Mouse (Mus musculus) hindbrain, postnatal 0 days (tissue): ENCODE results near the gene Trim80. TPM values are rescaled to one million over a fixed set of nuclear protein-coding genes. Genes with fewer than 3 reads are reported as not detected.

Source experiments
- ATAC-seq: fragments of 200-750 bp; cut with Nextera tagmentation; 2 replicates; pipeline ENCODE4 v1.8.0; 2017; ENCODE audit warnings: mild to moderate bottlenecking, moderate TSS enrichment, moderate library complexity
- DNase-seq: peaks from one replicate; pipeline ENCODE4 v3.0.0-alpha.2; 2015; ENCODE audit warnings: low spot score
- H3K27ac ChIP-seq: fragments of 300-500 bp; sonication (generic); 2 replicates; pipeline ENCODE4 v1.5.1; 2014; ENCODE audit warnings: mild to moderate bottlenecking
- H3K27me3 ChIP-seq: fragments of 300-500 bp; sonication (generic); 2 replicates; pipeline ENCODE4 v1.6.1; 2014; ENCODE audit warnings: low read length, mixed read lengths; ENCODE audit not compliant: insufficient read depth
- H3K36me3 ChIP-seq: fragments of 300-500 bp; sonication (generic); 2 replicates; pipeline ENCODE4 v1.6.1; 2014; ENCODE audit warnings: low read length, mixed read lengths; ENCODE audit not compliant: insufficient read depth
- H3K4me1 ChIP-seq: fragments of 300-500 bp; sonication (generic); 2 replicates; pipeline ENCODE4 v1.6.1; 2014; ENCODE audit warnings: antibody characterized with exemption, low read length, mixed read lengths; ENCODE audit not compliant: insufficient read depth
- H3K4me2 ChIP-seq: fragments of 300-500 bp; sonication (generic); 2 replicates; pipeline ENCODE4 v1.6.1; 2014; ENCODE audit warnings: low read depth, mild to moderate bottlenecking, low read length, moderate library complexity, mixed read lengths
- H3K4me3 ChIP-seq: fragments of 300-500 bp; sonication (generic); 2 replicates; pipeline ENCODE4 v1.5.1; 2014; ENCODE audit warnings: low read length
- H3K9ac ChIP-seq: fragments of 300-500 bp; sonication (generic); replicated peaks from 2 replicates; pipeline ENCODE4 v1.6.1; 2014; ENCODE audit warnings: mild to moderate bottlenecking, low read length, moderate library complexity, mixed read lengths
- H3K9me3 ChIP-seq: fragments of 300-500 bp; sonication (generic); 2 replicates; pipeline ENCODE4 v1.6.1; 2016; ENCODE audit warnings: low read length, mixed read lengths
- CTCF ChIP-seq: IDR thresholded peaks from 2 replicates; pipeline ENCODE4 v1.5.1; 2016; ENCODE audit warnings: antibody characterized with exemption, control low read depth, low read depth
- WGBS: fragments of 180-500 bp; shearing (Covaris S2); extraction: QIAGEN DNeasy Blood & Tissue Kit; methylation state at CpG from one replicate; pipeline ENCODE4 v1.1.7; 2014; 5-methylcytosine and 5-hydroxymethylcytosine counted together
- polyA plus RNA-seq: library from polyadenylated mRNA; unstranded; fragments of >200 nt; fragmentation: Nextera tagmentation; extraction: Ambion mirVana; gene quantifications from 2 replicates; pipeline ENCODE4 v1.2.1, GENCODE M21; 2015
- total RNA-seq: library from RNA; depleted of rRNA; stranded (reverse); fragments of >200 nt; gene quantifications from 2 replicates; pipeline ENCODE4 v1.2.3, GENCODE M21; 2014; rRNA removed

Trim80 gene
- total RNA-seq (not detected in 2 replicates), polyA plus RNA-seq (0.11 TPM in 1 of 2 replicates, not detected in the other)

- H3K4me3 ChIP-seq = no peak within 1 kb of the TSS
- H3K27ac ChIP-seq = no peak within 1 kb of the TSS
- H3K9me3 ChIP-seq = no peaks in the 10 kb centered on the region
- ATAC-seq (no peak), DNase-seq (no peak)
- no peaks in the 10 kb centered on the region for H3K36me3 ChIP-seq
- H3K4me2 ChIP-seq = no peak within 1 kb of the TSS
- peaks cover 10% of the 10 kb centered on the region for H3K4me1 ChIP-seq
- H3K27me3 ChIP-seq = no peaks in the 10 kb centered on the region
- TF ChIP-seq CTCF = peak; percentile 40
- no peak within 1 kb of the TSS for H3K9ac ChIP-seq
- 96% methylated on average over 9 of the region's 9 CpGs for WGBS
Measured at GRCm38 (mm10) chr11:115439906-115440595, at the start of gene Trim80. Gene Trim80, plus strand, starts transcription at chr11:115440545.

GRCm38 (mm10) chr11:115391358-115391757 is 49.0 kb upstream of the Trim80 start:
- peaks cover 37% of the 10 kb centered on the region for H3K36me3 ChIP-seq
- no peak for TF ChIP-seq CTCF
- H3K9me3 ChIP-seq = no peaks in the 10 kb centered on the region

GRCm38 (mm10) chr11:115393721-115394325 is 46.5 kb upstream of the Trim80 start:
- TF ChIP-seq CTCF = no peak
- no peaks in the 10 kb centered on the region for H3K27me3 ChIP-seq
- no peak overlapping the region for H3K4me2 ChIP-seq
- ATAC-seq (peak; percentile 39; the same call in 1 of the 2 replicates), DNase-seq (peak; percentile 50)
- no peak overlapping the region for H3K9ac ChIP-seq
- H3K4me1 ChIP-seq = no peaks in the 10 kb centered on the region
- no peak overlapping the region for H3K27ac ChIP-seq
- 62% methylated on average over 34 of the region's 34 CpGs for WGBS
- H3K36me3 ChIP-seq = peaks cover 37% of the 10 kb centered on the region
- H3K9me3 ChIP-seq = no peaks in the 10 kb centered on the region
- H3K4me3 ChIP-seq = no peak overlapping the region

More at GRCm38 (mm10) chr11:115391358-115391757, 49.0 kb upstream of the Trim80 start:
- H3K27ac ChIP-seq = no peak overlapping the region
- ATAC-seq = no peak
- H3K9ac ChIP-seq = no peak overlapping the region
- H3K4me3 ChIP-seq = no peak overlapping the region
- 90% methylated on average over 7 of the region's 7 CpGs for WGBS
- H3K27me3 ChIP-seq = no peaks in the 10 kb centered on the region
- DNase-seq = no peak
- no peaks in the 10 kb centered on the region for H3K4me1 ChIP-seq
- no peak overlapping the region for H3K4me2 ChIP-seq

GRCm38 (mm10) chr11:115398085-115398484 is 42.3 kb upstream of the Trim80 start:
- H3K36me3 ChIP-seq = peaks cover 23% of the 10 kb centered on the region
- H3K4me3 ChIP-seq = no peak overlapping the region
- no peak for TF ChIP-seq CTCF
- no peak overlapping the region for H3K27ac ChIP-seq
- H3K9ac ChIP-seq = no peak overlapping the region
- H3K27me3 ChIP-seq = no peaks in the 10 kb centered on the region
- ATAC-seq (no peak), DNase-seq (no peak)
- 80% methylated on average over 7 of the region's 7 CpGs for WGBS
- no peaks in the 10 kb centered on the region for H3K9me3 ChIP-seq
- no peaks in the 10 kb centered on the region for H3K4me1 ChIP-seq
- no peak overlapping the region for H3K4me2 ChIP-seq

- H3K27me3 ChIP-seq = no peaks in the 10 kb centered on the region
- H3K9me3 ChIP-seq = no peaks in the 10 kb centered on the region
- peaks cover 10% of the 10 kb centered on the region; the same call in 1 of the 2 replicates for H3K4me1 ChIP-seq
- TF ChIP-seq CTCF = no peak
- peaks cover 9% of the 10 kb centered on the region for H3K36me3 ChIP-seq
- no peak overlapping the region for H3K4me2 ChIP-seq
- H3K9ac ChIP-seq = no peak overlapping the region
- 63% methylated on average over 3 of the region's 3 CpGs for WGBS
- peak overlapping the region; percentile 52 for H3K27ac ChIP-seq
- ATAC-seq (no peak), DNase-seq (no peak)
- H3K4me3 ChIP-seq = no peak overlapping the region
Measured at GRCm38 (mm10) chr11:115400126-115400525, 40.2 kb upstream of the Trim80 start.

- peak; percentile 65 for ATAC-seq
- no peak overlapping the region for H3K4me3 ChIP-seq
- H3K9me3 ChIP-seq = no peaks in the 10 kb centered on the region
- WGBS = 21% methylated on average over 11 of the region's 11 CpGs
- H3K9ac ChIP-seq = no peak overlapping the region
- no peak; the same call in 1 of the 2 replicates for TF ChIP-seq CTCF
- peaks cover 5% of the 10 kb centered on the region for H3K36me3 ChIP-seq
- peak overlapping the region; percentile 52 for H3K27ac ChIP-seq
- peaks cover 12% of the 10 kb centered on the region; the same call in 1 of the 2 replicates for H3K4me1 ChIP-seq
- DNase-seq = peak; percentile 73
- no peaks in the 10 kb centered on the region for H3K27me3 ChIP-seq
- peak overlapping the region; percentile 23 for H3K4me2 ChIP-seq
Measured at GRCm38 (mm10) chr11:115400630-115401391, 39.5 kb upstream of the Trim80 start.
